Mouse (Mus musculus): ENCODE results near the gene Rngtt. TPM values are rescaled to one million over a fixed set of nuclear protein-coding genes. Genes with fewer than 3 reads are reported as not detected.
"Not testable (repeated sequence)": the region's sequence is repeated elsewhere in the genome, so short reads cannot be mapped to it uniquely, and the experiment has no call there.

Gene Rngtt
- polyA plus RNA-seq, 1 experiment from 2014 or later = 36.6 TPM

- 82% methylated on average over 4 of the region's 4 CpGs for WGBS
- H3K9me3 ChIP-seq (ENCODE audit: control insufficient read depth, low read length) = no peaks in the 10 kb centered on the region
- H3K4me2 ChIP-seq = no peak overlapping the region
- no peaks in the 10 kb centered on the region for H3K4me1 ChIP-seq (ENCODE audit: control insufficient read depth, insufficient read depth, low read length)
- H3K27ac ChIP-seq (ENCODE audit: low read depth, low read length) = no peak overlapping the region
- DNase-seq (ENCODE audit: low spot score, missing footprints) (no peak), ATAC-seq (ENCODE audit: low FRiP score) (no peak)
- H3K9ac ChIP-seq (ENCODE audit: low read length) = no peak overlapping the region
- H3K4me3 ChIP-seq (ENCODE audit: low read depth, low read length) = no peak overlapping the region
- no peaks in the 10 kb centered on the region for H3K27me3 ChIP-seq (ENCODE audit: control insufficient read depth, insufficient read depth, low read length)
- H3K36me3 ChIP-seq (ENCODE audit: control insufficient read depth, insufficient read depth, low read length) = no peaks in the 10 kb centered on the region
These were observed 103.7 kb downstream of the Rngtt start for GRCm38 (mm10) chr4:33413791-33414190.

- no peak overlapping the region for H3K9ac ChIP-seq (ENCODE audit: low read length)
- no peaks in the 10 kb centered on the region for H3K9me3 ChIP-seq (ENCODE audit: control insufficient read depth, low read length)
- no peak overlapping the region for H3K27ac ChIP-seq (ENCODE audit: low read depth, low read length)
- WGBS = 72% methylated on average over 4 of the region's 4 CpGs
- H3K27me3 ChIP-seq (ENCODE audit: control insufficient read depth, insufficient read depth, low read length) = no peaks in the 10 kb centered on the region
- ATAC-seq (ENCODE audit: low FRiP score) (no peak), DNase-seq (ENCODE audit: low spot score, missing footprints) (no peak)
- no peak overlapping the region for H3K4me2 ChIP-seq
- H3K4me1 ChIP-seq (ENCODE audit: control insufficient read depth, insufficient read depth, low read length) = no peaks in the 10 kb centered on the region
- H3K4me3 ChIP-seq (ENCODE audit: low read depth, low read length) = no peak overlapping the region
- H3K36me3 ChIP-seq (ENCODE audit: control insufficient read depth, insufficient read depth, low read length) = no peaks in the 10 kb centered on the region
These were observed 104.7 kb downstream of the Rngtt start for GRCm38 (mm10) chr4:33414781-33415180.

- H3K36me3 ChIP-seq (ENCODE audit: control insufficient read depth, insufficient read depth, low read length) = no peaks in the 10 kb centered on the region
- no peak for ATAC-seq (ENCODE audit: low FRiP score)
- H3K27ac ChIP-seq (ENCODE audit: low read depth, low read length) = no peak overlapping the region
- H3K4me3 ChIP-seq (ENCODE audit: low read depth, low read length) = no peak overlapping the region
- H3K9me3 ChIP-seq (ENCODE audit: control insufficient read depth, low read length) = no peaks in the 10 kb centered on the region
- no peaks in the 10 kb centered on the region for H3K4me1 ChIP-seq (ENCODE audit: control insufficient read depth, insufficient read depth, low read length)
- H3K4me2 ChIP-seq = no peak overlapping the region
- DNase-seq (ENCODE audit: low spot score, missing footprints) = no peak
- no peaks in the 10 kb centered on the region for H3K27me3 ChIP-seq (ENCODE audit: control insufficient read depth, insufficient read depth, low read length)
- H3K9ac ChIP-seq (ENCODE audit: low read length) = no peak overlapping the region
- WGBS = 88% methylated on average over 4 of the region's 4 CpGs
These were observed 107.3 kb downstream of the Rngtt start for GRCm38 (mm10) chr4:33417391-33417790.

- no peak overlapping the region for H3K4me3 ChIP-seq (ENCODE audit: low read depth, low read length)
- no peaks in the 10 kb centered on the region for H3K4me1 ChIP-seq (ENCODE audit: control insufficient read depth, insufficient read depth, low read length)
- no peak overlapping the region for H3K27ac ChIP-seq (ENCODE audit: low read depth, low read length)
- no peak overlapping the region for H3K9ac ChIP-seq (ENCODE audit: low read length)
- WGBS = 95% methylated on average over 1 of the region's 1 CpGs
- no peaks in the 10 kb centered on the region for H3K27me3 ChIP-seq (ENCODE audit: control insufficient read depth, insufficient read depth, low read length)
- ATAC-seq (ENCODE audit: low FRiP score) (no peak), DNase-seq (ENCODE audit: low spot score, missing footprints) (no peak)
- H3K9me3 ChIP-seq (ENCODE audit: control insufficient read depth, low read length) = no peaks in the 10 kb centered on the region
- no peak overlapping the region for H3K4me2 ChIP-seq
- no peaks in the 10 kb centered on the region for H3K36me3 ChIP-seq (ENCODE audit: control insufficient read depth, insufficient read depth, low read length)
These were observed 109.5 kb downstream of the Rngtt start for GRCm38 (mm10) chr4:33419644-33420043.

- H3K4me3 ChIP-seq (ENCODE audit: low read depth, low read length) = no peak overlapping the region
- no peaks in the 10 kb centered on the region for H3K36me3 ChIP-seq (ENCODE audit: control insufficient read depth, insufficient read depth, low read length)
- H3K27ac ChIP-seq (ENCODE audit: low read depth, low read length) = no peak overlapping the region
- ATAC-seq (ENCODE audit: low FRiP score) (no peak), DNase-seq (ENCODE audit: low spot score, missing footprints) (no peak)
- H3K9ac ChIP-seq (ENCODE audit: low read length) = no peak overlapping the region
- no peaks in the 10 kb centered on the region for H3K9me3 ChIP-seq (ENCODE audit: control insufficient read depth, low read length)
- WGBS = 57% methylated on average over 4 of the region's 4 CpGs
- H3K4me1 ChIP-seq (ENCODE audit: control insufficient read depth, insufficient read depth, low read length) = no peaks in the 10 kb centered on the region
- no peaks in the 10 kb centered on the region for H3K27me3 ChIP-seq (ENCODE audit: control insufficient read depth, insufficient read depth, low read length)
- H3K4me2 ChIP-seq = no peak overlapping the region
These were observed 118.7 kb downstream of the Rngtt start for GRCm38 (mm10) chr4:33428856-33429255.

GRCm38 (mm10) chr4:33441864-33442263, 131.8 kb downstream of the Rngtt start:
- 89% methylated on average over 6 of the region's 6 CpGs for WGBS

GRCm38 (mm10) chr4:33446265-33446664, 136.2 kb downstream of the Rngtt start:
- H3K4me2 ChIP-seq = no peak overlapping the region
- no peaks in the 10 kb centered on the region for H3K27me3 ChIP-seq (ENCODE audit: control insufficient read depth, insufficient read depth, low read length)
- ATAC-seq (ENCODE audit: low FRiP score) (no peak), DNase-seq (ENCODE audit: low spot score, missing footprints) (no peak)
- no peak overlapping the region for H3K9ac ChIP-seq (ENCODE audit: low read length)
- no peak overlapping the region for H3K4me3 ChIP-seq (ENCODE audit: low read depth, low read length)
- H3K36me3 ChIP-seq (ENCODE audit: control insufficient read depth, insufficient read depth, low read length) = no peaks in the 10 kb centered on the region
- 87% methylated on average over 3 of the region's 3 CpGs for WGBS
- 0 out of 2 replicates have a peak, but pooled peaks cover 2% of the 10 kb centered on the region for H3K4me1 ChIP-seq (ENCODE audit: control insufficient read depth, insufficient read depth, low read length)
- H3K27ac ChIP-seq (ENCODE audit: low read depth, low read length) = no peak overlapping the region
- no peaks in the 10 kb centered on the region for H3K9me3 ChIP-seq (ENCODE audit: control insufficient read depth, low read length)

More at GRCm38 (mm10) chr4:33441864-33442263, 131.8 kb downstream of the Rngtt start:
- Histone ChIP-seq H3K4me1 (ENCODE audit: control insufficient read depth, insufficient read depth, low read length) (no peaks in the 10 kb centered on the region), H3K9ac (ENCODE audit: low read length) (no peak overlapping the region), H3K36me3 (ENCODE audit: control insufficient read depth, insufficient read depth, low read length) (no peaks in the 10 kb centered on the region), H3K27me3 (ENCODE audit: control insufficient read depth, insufficient read depth, low read length) (no peaks in the 10 kb centered on the region), H3K27ac (ENCODE audit: low read depth, low read length) (no peak overlapping the region), H3K4me2 (no peak overlapping the region), H3K4me3 (ENCODE audit: low read depth, low read length) (no peak overlapping the region), H3K9me3 (ENCODE audit: control insufficient read depth, low read length) (no peaks in the 10 kb centered on the region)
- DNase-seq (ENCODE audit: low spot score, missing footprints) = no peak
- no peak for ATAC-seq (ENCODE audit: low FRiP score)

GRCm38 (mm10) chr4:33446881-33447280, 136.8 kb downstream of the Rngtt start:
- 95% methylated on average over 3 of the region's 3 CpGs for whole genome bisulfite sequencing
- Histone ChIP-seq H3K4me2 (no peak overlapping the region), H3K27me3 (ENCODE audit: control insufficient read depth, insufficient read depth, low read length) (no peaks in the 10 kb centered on the region), H3K4me1 (ENCODE audit: control insufficient read depth, insufficient read depth, low read length) (0 out of 2 replicates have a peak, but pooled peaks cover 2% of the 10 kb centered on the region), H3K27ac (ENCODE audit: low read depth, low read length) (no peak overlapping the region), H3K36me3 (ENCODE audit: control insufficient read depth, insufficient read depth, low read length) (no peaks in the 10 kb centered on the region), H3K9me3 (ENCODE audit: control insufficient read depth, low read length) (no peaks in the 10 kb centered on the region), H3K9ac (ENCODE audit: low read length) (no peak overlapping the region), H3K4me3 (ENCODE audit: low read depth, low read length) (no peak overlapping the region)
- DNase-seq (ENCODE audit: low spot score, missing footprints) = no peak
- ATAC-seq (ENCODE audit: low FRiP score) = no peak

GRCm38 (mm10) chr4:33450356-33450755, 140.2 kb downstream of the Rngtt start:
- not testable (repeated sequence) for H3K4me1 ChIP-seq (ENCODE audit: control insufficient read depth, insufficient read depth, low read length); H3K4me3 ChIP-seq (ENCODE audit: low read depth, low read length); H3K36me3 ChIP-seq (ENCODE audit: control insufficient read depth, insufficient read depth, low read length); H3K27me3 ChIP-seq (ENCODE audit: control insufficient read depth, insufficient read depth, low read length); ATAC-seq (ENCODE audit: low FRiP score); H3K27ac ChIP-seq (ENCODE audit: low read depth, low read length); H3K9me3 ChIP-seq (ENCODE audit: control insufficient read depth, low read length); DNase-seq (ENCODE audit: low spot score, missing footprints); H3K9ac ChIP-seq (ENCODE audit: low read length); H3K4me2 ChIP-seq
- WGBS = 94% methylated on average over 8 of the region's 8 CpGs

- WGBS = 93% methylated on average over 3 of the region's 3 CpGs
- no peaks in the 10 kb centered on the region for H3K9me3 ChIP-seq (ENCODE audit: control insufficient read depth, low read length)
- no peak overlapping the region for H3K9ac ChIP-seq (ENCODE audit: low read length)
- H3K4me2 ChIP-seq = no peak overlapping the region
- DNase-seq (ENCODE audit: low spot score, missing footprints) (no peak), ATAC-seq (ENCODE audit: low FRiP score) (no peak)
- no peak overlapping the region for H3K27ac ChIP-seq (ENCODE audit: low read depth, low read length)
- H3K27me3 ChIP-seq (ENCODE audit: control insufficient read depth, insufficient read depth, low read length) = no peaks in the 10 kb centered on the region
- no peaks in the 10 kb centered on the region for H3K36me3 ChIP-seq (ENCODE audit: control insufficient read depth, insufficient read depth, low read length)
- no peaks in the 10 kb centered on the region for H3K4me1 ChIP-seq (ENCODE audit: control insufficient read depth, insufficient read depth, low read length)
- H3K4me3 ChIP-seq (ENCODE audit: low read depth, low read length) = no peak overlapping the region
These were observed 149.7 kb downstream of the Rngtt start for GRCm38 (mm10) chr4:33459851-33460250.
